Mouse (Mus musculus): Measurements from ENCODE around the gene Rasgrp3. TPM values are rescaled to one million over a fixed set of nuclear protein-coding genes. Genes with fewer than 3 reads are reported as not detected.

Rasgrp3 gene
- total RNA-seq, 2 experiments from 2014 or later = 28.0 to 31.5 TPM

DNA sequence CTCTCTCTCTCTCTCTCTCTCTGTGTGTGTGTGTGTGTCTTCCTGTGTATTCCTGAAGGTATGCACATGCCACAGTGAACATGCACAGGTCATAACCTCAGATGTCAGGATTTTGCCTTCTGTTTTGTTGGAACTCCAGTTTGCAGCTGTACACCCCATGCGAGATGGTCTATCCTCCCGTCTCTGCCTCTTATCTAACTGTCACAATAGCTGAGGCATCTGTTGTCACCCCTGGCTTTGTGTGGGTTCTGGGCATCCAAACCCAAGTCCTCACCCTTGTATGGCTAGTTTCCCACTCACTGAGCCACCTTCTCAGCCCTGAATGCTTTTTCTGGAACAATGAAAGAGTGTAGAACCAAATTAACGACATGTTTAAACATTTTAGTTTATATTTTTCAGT, 44.7 kb downstream of the Rasgrp3 start:
- intact Hi-C loops (cut with DNase I) = no loop called here
- no peak for DNase-seq

DNA sequence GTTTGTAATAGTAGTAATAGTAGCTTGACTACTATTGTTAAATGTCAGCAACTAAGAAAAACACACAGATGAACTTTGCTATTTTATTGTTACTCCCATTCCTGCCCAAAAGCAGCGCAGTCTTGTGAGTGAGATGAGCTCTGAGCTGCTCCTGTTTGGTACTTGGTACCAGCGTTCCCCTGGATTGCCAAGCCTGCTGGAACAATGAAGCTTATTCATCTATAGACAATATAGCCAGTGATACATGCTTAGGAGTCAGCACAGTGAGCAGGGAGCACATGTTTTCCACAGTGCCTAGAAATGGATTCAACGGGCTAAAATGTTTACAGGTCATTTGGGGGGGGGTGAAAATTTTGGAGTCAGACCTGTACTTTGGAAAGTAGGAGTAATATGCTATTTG, 50.5 kb downstream of the Rasgrp3 start:
- DNase-seq = no peak
- intact Hi-C loops (cut with DNase I) = no loop called here

DNA sequence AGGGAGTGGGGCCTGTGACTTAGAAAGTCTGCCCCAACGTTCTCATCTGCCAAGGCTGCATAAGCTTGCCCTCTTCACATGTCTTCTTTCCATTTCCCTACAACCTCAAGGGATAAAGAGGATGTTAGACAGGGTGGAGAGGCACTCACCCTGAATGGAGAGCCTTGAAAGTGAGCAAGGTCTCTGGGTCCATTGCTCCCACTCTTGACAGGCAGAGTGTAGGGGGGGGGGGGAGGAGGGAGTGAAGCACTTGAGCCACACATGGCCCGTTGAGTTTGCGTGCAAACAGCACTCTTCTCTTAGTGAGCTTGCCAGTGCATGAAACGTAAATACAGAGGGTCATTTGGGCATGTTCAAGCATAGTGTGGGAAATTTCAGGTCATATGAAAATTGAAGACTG, 59.5 kb downstream of the Rasgrp3 start:
- intact Hi-C loops (cut with DNase I) = no loop called here
- no peak for DNase-seq

DNA sequence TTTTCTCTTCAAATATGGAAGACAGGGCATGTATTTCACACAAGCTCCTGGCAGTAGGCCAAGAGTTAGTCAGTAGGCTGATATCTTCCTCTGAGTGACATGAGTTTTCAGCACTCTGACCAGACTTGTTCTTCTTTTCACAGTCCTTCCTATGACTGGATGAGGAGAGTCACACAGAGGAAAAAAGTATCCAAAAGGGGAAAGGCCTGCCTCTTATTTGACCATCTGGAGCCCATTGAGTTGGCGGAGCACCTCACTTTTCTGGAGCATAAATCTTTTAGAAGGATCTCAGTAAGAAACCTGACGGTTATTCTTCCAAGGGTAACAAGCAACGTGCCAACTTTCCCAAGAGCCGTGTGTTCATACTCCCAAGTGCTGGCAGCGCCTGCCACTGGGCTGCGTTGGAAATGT, 62.5 kb downstream of the Rasgrp3 start:
- intact Hi-C loops (cut with DNase I) = no loop called here
- DNase-seq = no peak

DNA sequence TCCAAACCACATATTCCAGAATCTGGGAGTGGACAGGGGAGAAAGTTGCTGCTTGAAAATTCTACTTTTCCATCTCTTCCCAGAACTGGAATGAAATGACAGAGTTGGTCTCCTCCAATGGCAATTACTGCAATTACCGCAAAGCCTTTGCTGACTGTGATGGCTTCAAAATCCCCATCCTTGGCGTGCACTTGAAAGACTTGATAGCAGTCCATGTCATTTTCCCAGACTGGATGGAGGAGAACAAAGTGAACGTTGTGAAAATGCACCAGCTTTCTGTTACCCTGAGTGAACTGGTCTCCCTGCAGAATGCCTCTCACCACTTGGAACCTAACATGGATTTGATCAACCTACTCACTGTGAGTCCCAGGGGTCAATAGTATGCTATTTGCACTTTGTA, 67.3 kb downstream of the Rasgrp3 start:
- intact Hi-C loops (cut with DNase I) = no loop called here
- DNase-seq = no peak

DNA sequence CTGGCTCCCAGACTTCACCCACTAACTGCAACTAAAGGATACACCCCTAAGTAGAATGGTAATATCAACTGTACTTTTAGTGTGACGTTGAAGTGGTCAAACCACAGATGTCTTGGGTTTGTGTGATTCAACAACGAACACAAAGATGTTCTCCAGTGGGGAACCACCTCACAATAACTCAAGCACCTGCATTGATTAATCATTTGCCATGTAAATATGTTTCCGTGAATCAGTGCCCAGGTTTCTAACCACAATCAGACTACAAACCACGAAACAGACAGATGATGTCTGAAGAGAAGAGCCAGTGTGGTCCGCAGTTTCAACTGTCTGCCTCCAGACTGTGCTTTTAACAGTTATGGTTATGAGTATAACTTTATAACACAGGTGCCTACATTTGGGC, 69.4 kb downstream of the Rasgrp3 start:
- no peak for DNase-seq
- intact Hi-C loops (cut with DNase I) = no loop called here

DNA sequence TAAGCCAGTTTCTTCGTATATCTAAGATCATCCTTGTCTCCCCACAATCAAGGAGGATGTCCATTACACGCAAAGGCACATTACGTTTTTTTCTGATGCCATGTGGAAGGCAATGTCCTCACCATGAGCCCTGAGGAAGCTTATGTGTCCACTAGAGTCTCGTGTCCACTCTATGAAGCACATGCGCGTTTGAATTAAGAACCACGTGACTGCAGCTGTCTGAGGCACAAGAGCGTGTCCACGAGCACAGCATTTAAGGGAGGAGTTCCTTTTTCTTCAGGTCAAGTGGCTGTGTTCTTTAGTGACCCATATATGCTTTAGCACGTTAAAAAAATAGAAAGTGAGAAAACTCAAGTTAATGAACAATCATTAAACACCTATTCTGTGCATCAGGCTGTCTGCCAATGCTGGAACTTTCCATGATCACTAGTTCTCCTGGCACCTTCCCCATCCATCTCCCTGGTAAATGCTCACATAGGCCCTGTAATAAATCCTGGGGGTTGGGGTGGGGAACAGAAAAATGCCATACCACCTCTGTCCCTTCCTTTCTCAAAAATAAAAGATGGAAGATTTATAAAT, 70.5 kb downstream of the Rasgrp3 start:
- intact Hi-C loops (cut with DNase I) = no loop called here
- no peak for DNase-seq

DNA sequence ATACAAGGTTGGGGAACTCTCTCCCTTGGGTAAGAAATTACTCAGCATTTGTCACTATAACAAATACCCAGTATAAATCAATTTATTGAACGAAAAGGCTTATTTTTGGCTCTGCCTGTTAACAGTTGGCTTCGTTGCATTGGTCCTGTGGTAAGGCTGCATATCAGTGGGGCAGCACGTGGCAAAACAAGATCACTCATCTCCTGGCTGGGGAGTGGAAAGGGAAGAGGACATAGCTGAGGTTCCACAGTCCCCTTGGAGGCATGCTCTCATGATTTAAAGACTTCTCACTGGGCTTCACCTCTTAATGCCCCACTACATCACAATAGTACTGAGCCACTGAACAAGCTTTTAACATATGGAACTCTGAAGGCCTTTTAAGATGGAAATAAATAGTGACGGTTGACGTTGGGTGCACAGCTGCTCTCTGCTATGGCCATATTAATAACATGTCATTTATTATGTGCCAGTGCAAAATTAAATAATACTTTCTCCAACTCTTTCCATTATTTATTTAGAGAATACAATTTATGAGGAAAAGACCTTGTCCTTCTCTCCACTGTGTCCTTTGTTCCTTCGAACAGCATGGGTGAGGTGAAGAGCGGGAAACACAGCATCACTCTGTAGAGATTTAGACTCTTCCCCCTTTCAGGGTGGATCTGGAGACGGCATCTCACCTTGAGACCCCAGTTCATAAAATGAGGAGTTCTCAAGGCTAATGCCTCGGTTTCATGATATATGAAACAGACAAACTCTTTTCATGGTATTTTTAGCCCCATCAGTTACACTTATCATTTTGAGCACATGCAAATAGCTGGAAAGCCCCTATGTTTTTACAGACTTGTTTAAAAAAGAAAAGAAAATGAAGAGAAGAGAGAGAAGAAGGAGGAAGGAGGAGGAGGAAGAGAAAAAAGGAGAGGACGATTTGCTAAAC, 71.3 kb downstream of the Rasgrp3 start:
- intact Hi-C loops (cut with DNase I) = no loop called here
- DNase-seq = no peak

DNA sequence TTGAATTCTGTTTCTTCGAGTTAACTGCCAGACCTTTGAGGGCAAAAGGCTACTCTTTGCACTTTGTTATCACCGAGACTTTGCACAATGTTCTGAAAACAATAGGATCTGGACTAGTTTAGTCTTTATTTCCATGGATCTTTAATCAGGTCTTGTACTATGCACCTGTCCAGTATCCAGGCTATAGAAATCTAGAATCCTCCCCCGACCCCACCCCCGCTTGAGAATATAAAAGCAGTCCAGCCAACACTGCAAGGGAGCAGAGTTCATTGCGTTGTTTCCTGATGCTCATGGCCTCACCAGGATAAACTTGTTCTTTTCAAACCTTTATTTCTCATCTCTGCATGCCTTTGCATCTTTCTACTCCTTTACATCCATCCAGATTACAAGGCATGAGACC, 73.6 kb downstream of the Rasgrp3 start:
- intact Hi-C loops (cut with DNase I) = no loop called here
- DNase-seq = no peak

DNA sequence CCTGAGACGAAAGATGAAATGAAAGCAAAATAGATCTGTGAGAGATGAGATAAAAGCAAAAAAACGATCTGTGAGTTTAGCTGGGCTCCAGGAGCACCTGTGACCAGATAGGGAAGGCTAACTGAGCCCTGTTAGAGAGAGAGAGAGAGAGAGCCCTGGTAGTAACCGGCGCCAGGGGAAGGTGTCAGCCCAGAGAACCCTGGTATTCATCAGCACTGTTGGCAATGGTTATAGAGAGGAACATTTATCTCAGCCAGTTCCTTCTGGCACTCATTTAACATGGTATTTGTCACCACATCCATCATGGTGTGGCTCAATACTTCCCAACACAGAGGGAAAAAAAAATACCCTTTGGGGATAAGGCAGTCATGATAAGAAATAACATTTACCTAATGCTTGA, 80.9 kb downstream of the Rasgrp3 start:
- intact Hi-C loops (cut with DNase I) = no loop called here
- no peak for DNase-seq

DNA sequence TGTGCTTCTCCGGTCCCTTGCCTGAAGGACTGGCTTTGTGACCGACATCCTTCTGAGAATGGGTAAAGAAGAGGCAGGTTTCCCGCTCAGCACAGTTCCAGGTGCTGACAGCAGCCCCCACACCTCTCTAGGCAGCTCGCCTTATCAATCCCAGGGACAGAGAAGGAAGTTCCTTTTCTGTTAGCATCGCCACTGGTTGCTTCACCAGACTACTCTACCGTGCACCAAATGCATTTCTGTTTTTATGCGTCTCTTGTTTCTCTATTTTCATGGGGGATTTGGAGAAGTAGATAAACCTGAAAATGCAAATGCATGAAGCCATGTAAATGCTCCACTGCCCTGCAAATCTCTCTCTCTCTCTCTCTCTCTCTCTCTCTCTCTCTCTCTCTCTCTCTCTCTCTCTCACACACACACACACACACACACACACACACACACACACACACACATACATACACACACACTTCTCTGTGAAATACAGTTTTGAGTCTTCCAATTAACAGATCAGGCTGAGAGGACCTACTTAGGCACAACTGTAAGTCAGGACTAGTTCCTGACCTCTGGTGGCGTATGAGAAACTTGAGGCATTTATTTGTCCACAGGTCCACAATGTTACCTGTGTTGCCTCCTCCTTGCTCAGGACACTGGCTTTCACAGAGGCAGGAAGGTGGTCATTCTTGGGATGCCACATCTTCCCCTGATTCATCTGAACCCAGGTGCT, 82.6 kb downstream of the Rasgrp3 start:
- intact Hi-C loops (cut with DNase I) = no loop called here
- no peak for DNase-seq

DNA sequence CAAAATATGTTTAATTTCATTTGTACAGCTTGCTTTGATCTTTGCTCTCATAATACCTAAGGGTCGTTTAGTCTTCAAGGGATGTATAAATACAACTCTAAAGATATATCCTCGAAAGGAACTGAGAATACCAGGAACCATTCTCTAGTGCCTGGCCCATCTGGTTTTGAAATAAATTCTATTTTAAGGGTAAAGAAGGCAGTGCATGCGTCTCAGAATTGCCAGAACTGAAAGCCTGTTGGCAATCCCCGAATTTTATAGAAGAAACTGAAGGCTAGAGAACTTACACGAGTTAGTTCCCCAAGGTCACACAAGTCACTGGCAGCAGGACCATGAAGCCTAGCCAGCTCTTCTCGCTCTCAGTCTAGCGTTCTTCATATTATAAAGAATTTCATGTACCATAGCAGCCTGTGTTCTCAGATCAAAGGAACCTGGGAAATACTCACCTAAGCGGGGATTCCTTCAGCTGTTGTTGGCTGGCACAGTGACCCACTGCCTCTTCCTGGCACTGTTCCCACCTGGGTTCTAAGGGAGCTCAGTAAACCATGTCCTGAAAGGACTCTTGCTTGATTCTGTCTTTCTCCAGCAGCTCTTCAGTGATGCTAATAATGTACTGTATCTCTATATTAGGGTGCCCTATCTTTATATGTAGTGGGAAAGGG, 83.7 kb downstream of the Rasgrp3 start:
- intact Hi-C loops (cut with DNase I) = no loop called here
- DNase-seq = no peak

DNA sequence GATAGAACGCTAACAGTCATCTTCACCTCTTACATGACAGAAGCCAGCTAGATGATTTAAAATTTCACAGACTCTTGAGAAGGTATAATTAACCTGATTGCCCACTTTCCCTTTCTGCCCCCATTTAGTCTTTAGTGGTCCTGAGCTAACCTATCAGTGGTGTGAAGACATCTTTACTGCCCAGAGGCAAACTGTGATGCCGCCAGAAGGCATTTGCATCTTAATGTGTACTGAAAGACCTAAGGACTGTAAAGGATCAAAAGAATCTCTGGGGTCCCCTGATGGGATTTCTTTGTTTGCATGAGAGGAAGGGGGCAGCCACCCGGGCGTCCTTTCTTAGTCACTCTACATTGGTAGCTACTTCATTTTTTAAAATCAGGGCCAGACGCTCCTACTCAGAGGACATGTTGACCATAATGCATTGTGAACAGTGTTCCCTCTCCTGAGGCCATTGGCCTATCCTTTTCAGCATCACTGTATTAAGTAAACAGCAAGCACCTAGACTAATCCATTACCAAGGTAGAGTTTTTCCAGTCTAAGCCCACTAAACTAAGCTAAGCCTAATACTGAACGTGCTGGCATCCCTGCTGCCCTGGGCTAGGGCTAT, 85.6 kb downstream of the Rasgrp3 start:
- DNase-seq = no peak
- intact Hi-C loops (cut with DNase I) = loop anchor here (10.0 kb wide), 1 partner anchor 107 kb away; no protein-coding TSS in a partner anchor

DNA sequence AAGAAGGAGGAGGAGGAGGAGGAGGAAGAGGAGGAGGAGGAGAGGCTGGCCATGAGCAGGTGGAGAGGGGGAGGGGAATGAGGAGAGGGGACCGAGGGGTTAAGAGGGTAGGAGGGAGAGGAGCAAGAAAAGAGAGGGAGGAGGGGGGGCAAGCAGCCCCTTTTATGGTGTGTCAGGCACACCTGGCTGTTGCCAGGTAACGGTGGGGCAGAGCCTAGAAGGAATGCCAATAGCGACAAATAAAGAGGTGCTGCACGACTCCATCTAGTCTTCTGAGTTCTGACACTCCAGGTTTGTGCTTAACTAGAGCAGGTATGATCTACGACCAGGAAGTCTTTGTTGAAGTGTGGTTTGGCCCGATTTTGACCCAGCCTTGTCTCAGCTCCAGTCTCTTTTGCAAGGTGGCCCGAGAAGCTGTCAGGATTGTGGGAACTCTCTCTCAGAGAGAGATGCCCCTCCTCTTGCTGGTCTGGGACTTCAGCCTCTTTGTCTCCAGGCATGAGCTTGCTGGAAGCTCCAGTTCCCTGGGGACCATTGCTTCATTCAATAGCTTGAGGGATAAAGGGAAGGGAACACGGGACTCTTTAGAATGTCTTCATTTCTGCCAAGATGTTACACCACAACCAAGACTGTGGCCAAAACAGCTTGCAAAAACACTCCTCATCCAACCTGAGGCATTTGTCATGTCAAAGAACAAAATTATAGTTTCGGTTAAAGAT, 86.8 kb downstream of the Rasgrp3 start:
- intact Hi-C loops (cut with DNase I) = loop anchor here (10.0 kb wide), 1 partner anchor 108 kb away; no protein-coding TSS in a partner anchor
- peak in 1 of 2 experiments; percentile 39 for DNase-seq

DNA sequence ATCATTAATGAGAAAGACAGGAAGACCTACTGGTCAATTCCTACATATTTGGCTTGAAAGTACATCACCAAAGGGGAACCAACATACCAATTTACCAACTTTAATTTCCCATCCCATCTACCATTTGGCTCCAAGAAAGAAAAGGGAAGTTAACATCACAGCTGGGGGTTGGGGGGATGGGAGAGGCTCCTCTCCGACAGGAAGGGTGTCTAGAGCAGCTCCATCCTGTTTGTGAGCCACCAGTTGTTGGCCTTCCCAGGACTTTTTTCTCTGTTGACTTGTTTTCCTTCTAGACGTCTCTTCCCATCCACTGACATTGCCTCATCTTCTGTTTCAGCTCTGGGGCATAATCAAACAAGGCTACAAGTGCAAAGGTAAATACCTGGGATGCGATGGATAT, 88.1 kb downstream of the Rasgrp3 start:
- DNase-seq = peak in 1 of 2 experiments; percentile 25
- intact Hi-C loops (cut with DNase I) = loop anchor here (10.0 kb wide), 1 partner anchor 109 kb away; no protein-coding TSS in a partner anchor

DNA sequence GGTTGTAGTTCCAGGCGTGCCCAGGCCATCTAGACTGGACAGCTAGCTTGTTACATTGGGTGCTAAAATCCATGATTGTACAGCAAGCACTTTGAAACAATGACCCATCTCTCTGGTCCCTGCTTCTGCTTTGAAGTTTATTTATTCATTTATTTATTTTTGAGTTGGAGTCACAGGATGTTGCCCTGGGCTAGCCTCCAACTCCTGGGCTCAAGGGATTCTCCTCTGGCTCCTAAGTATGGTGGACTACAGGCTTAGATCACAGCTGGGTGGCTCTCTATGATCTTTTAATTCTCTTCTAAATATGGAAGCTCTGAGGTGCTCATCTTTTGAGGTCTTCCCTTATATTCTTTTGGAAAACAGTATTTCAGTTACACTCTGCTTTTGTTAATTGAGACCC, 90.7 kb downstream of the Rasgrp3 start:
- no peak for DNase-seq
- intact Hi-C loops (cut with DNase I) = loop anchor here (10.0 kb wide), 1 partner anchor 112 kb away; no protein-coding TSS in a partner anchor

DNA sequence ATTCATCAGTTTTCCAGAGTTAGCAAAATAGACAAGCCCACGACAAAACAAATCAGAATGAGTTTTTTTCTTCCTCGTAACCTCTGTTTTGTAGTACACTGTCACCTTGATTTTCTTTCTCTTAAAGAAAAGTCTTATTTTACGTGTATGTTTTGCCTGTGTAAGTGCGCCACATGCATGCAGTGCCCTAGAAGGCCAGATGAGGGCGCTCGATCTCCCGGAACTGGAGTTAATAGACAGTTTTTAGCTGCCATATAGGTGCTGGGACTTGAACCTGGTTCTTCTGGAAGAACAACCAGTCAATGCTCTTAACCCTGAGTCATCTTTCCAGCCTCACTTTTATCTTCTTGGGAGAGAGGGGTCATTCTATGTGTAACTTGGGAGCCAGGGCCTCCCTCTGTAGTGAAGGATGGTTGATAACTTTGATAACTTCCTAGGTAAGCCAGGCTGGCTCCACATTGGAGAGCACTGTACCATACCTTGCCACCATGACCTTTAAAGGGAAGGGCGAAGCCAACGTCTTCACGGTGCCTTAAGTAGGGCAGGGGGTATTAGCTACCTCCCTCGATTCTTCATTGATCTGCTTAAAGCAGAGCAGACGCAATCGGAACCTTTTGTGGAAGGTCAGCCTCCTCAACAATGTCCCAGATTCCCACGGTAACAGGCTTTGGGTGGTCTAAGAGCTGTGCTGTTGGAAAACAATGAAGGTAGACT, 93.7 kb downstream of the Rasgrp3 start:
- no peak for DNase-seq
- intact Hi-C loops (cut with DNase I) = loop anchor here (10.0 kb wide), 1 partner anchor 115 kb away; no protein-coding TSS in a partner anchor

DNA sequence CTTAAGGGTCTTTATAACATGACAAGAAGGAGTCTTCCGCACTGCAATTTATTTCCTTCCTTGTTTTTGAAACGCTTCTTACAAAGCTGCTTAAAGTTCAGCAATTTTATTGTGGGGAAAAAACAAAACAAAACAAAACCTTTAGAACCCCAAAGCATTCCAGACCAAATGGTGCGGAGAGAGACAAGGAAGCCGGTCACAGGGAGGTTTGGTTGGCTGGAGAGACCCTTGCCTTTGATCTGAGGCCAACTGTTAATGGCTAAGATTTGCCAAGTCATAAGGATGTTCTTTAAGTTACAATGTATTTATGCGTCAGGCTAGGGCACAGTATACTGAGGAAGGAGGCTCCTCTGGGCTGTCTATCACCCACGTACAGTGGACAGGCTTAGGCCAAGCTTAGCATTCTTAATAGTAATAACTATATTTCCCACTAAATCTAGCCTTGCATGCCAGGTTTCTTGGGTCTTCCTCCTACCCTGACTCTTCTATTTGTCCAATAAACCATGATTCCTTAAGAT, 96.8 kb downstream of the Rasgrp3 start:
- no peak for DNase-seq
- intact Hi-C loops (cut with DNase I) = loop anchor here (10.0 kb wide), 2 partner anchors 438 to 728 kb away; no protein-coding TSS in a partner anchor
